Mouse (Mus musculus): ENCODE data around the gene Rad23b. TPM values are rescaled to one million over a fixed set of nuclear protein-coding genes. Genes with fewer than 3 reads are reported as not detected.

Rad23b gene
- polyA plus RNA-seq, 1 experiment from 2014 or later, result 83.4 TPM

- 81% methylated on average over 4 of the region's 4 CpGs for WGBS
- H3K4me2 ChIP-seq (ENCODE audit: low read depth, low read length, severe bottlenecking), result no peak overlapping the region
- no peak for ATAC-seq (replicated peaks; ENCODE audit: low FRiP score)
Observed at GRCm38 (mm10) chr4:55426250-55426649, 76.4 kb downstream of the Rad23b start.

More at GRCm38 (mm10) chr4:55426250-55426649, 76.4 kb downstream of the Rad23b start:
- no peak overlapping the region for H3K4me3 ChIP-seq (ENCODE audit: low read depth, low read length)
- H3K36me3 ChIP-seq (ENCODE audit: control insufficient read depth, insufficient read depth, low read length), result no peaks in the 10 kb centered on the region
- DNase-seq (ENCODE audit: low spot score), result no peak
- no peaks in the 10 kb centered on the region for H3K9me3 ChIP-seq (ENCODE audit: control insufficient read depth, low read length)
- H3K4me1 ChIP-seq (replicated peaks; ENCODE audit: control insufficient read depth, insufficient read depth, low read length), result no peaks in the 10 kb centered on the region
- no peak overlapping the region for H3K9ac ChIP-seq (ENCODE audit: low read length)
- no peaks in the 10 kb centered on the region for H3K27me3 ChIP-seq (ENCODE audit: control insufficient read depth, insufficient read depth, low read length)
- H3K27ac ChIP-seq (ENCODE audit: low read depth, low read length), result no peak overlapping the region

Other genes starting within 250 kb of the Rad23b start
- gene Klf4, start 182.4 kb downstream of the Rad23b start, polyA plus RNA-seq (2014; fragmentation: Nextera tagmentation; extraction: Ambion mirVana), result 2.0 and 2.3 TPM in 2 replicates